Mouse (Mus musculus) heart, embryonic 10.5 days (tissue): ENCODE measurements at regions not wholly inside any gene's neighbourhood (a gene's known extent, or its start where the extent isn't known, plus 50 kb on each side); places are given as distances from the start of the nearest gene placed in this dataset.

Source experiments
- DNase-seq: peaks from one replicate; pipeline ENCODE4 v3.0.0-alpha.2; 2017; ENCODE audit warnings: low spot score
- H3K27ac ChIP-seq: fragments of 300-500 bp; sonication (generic); 2 replicates; pipeline ENCODE4 v1.5.1; 2016; ENCODE audit warnings: mild to moderate bottlenecking
- H3K27me3 ChIP-seq: fragments of 300-500 bp; sonication (generic); 2 replicates; pipeline ENCODE4 v1.6.1; 2016; ENCODE audit warnings: mild to moderate bottlenecking; ENCODE audit not compliant: poor library complexity, insufficient read depth, severe bottlenecking
- H3K36me3 ChIP-seq: fragments of 300-500 bp; sonication (generic); 2 replicates; pipeline ENCODE4 v1.6.1; 2016; ENCODE audit warnings: mild to moderate bottlenecking, moderate library complexity
- H3K4me1 ChIP-seq: fragments of 300-500 bp; sonication (generic); 2 replicates; pipeline ENCODE4 v1.6.1; 2016; ENCODE audit warnings: mild to moderate bottlenecking
- H3K4me3 ChIP-seq: fragments of 300-500 bp; sonication (generic); 2 replicates; pipeline ENCODE4 v1.5.1; 2016; ENCODE audit warnings: mild to moderate bottlenecking, moderate library complexity
- H3K9me3 ChIP-seq: fragments of 300-500 bp; sonication (generic); 2 replicates; pipeline ENCODE4 v1.6.1; 2016; ENCODE audit warnings: mild to moderate bottlenecking, moderate library complexity
- WGBS: fragments of 180-500 bp; shearing (Covaris S2); methylation state at CpG from one replicate; pipeline ENCODE4 v1.1.7; 2016; 5-methylcytosine and 5-hydroxymethylcytosine counted together

- no peak overlapping the region for H3K27ac ChIP-seq
- DNase-seq = no peak
- H3K4me3 ChIP-seq = no peak overlapping the region
Observed at GRCm38 (mm10) chr10:8065746-8066145, 109.7 kb upstream of the Tab2 start.

GRCm38 (mm10) chr10:8064281-8064680 lies 108.3 kb upstream of the Tab2 start:
- no peak overlapping the region for H3K4me3 ChIP-seq
- 84% methylated on average over 2 of the region's 2 CpGs for WGBS
- no peaks in the 10 kb centered on the region for H3K27me3 ChIP-seq
- no peak overlapping the region for H3K27ac ChIP-seq
- no peaks in the 10 kb centered on the region for H3K4me1 ChIP-seq
- DNase-seq = no peak
- H3K9me3 ChIP-seq = no peaks in the 10 kb centered on the region
- H3K36me3 ChIP-seq = no peaks in the 10 kb centered on the region

More at GRCm38 (mm10) chr10:8065746-8066145, 109.7 kb upstream of the Tab2 start:
- no peaks in the 10 kb centered on the region for H3K4me1 ChIP-seq
- no peaks in the 10 kb centered on the region for H3K27me3 ChIP-seq
- H3K9me3 ChIP-seq = no peaks in the 10 kb centered on the region
- no peaks in the 10 kb centered on the region for H3K36me3 ChIP-seq
- WGBS = 80% methylated on average over 8 of the region's 8 CpGs

GRCm38 (mm10) chr10:8063458-8064090 lies 107.5 kb upstream of the Tab2 start:
- Histone ChIP-seq H3K9me3 (no peaks in the 10 kb centered on the region), H3K4me1 (no peaks in the 10 kb centered on the region), H3K4me3 (no peak overlapping the region), H3K27ac (no peak overlapping the region), H3K36me3 (no peaks in the 10 kb centered on the region), H3K27me3 (no peaks in the 10 kb centered on the region)
- no peak for DNase-seq
- WGBS = 77% methylated on average over 5 of the region's 5 CpGs

GRCm38 (mm10) chr10:8060987-8061386 lies 105.0 kb upstream of the Tab2 start:
- Histone ChIP-seq H3K27ac (no peak overlapping the region), H3K36me3 (no peaks in the 10 kb centered on the region)

GRCm38 (mm10) chr10:8059769-8060168 lies 103.7 kb upstream of the Tab2 start:
- Histone ChIP-seq H3K4me1 (no peaks in the 10 kb centered on the region), H3K27me3 (no peaks in the 10 kb centered on the region), H3K4me3 (no peak overlapping the region), H3K36me3 (no peaks in the 10 kb centered on the region), H3K9me3 (no peaks in the 10 kb centered on the region), H3K27ac (no peak overlapping the region)
- 77% methylated on average over 1 of the region's 1 CpGs for WGBS
- no peak for DNase-seq

More at GRCm38 (mm10) chr10:8060987-8061386, 105.0 kb upstream of the Tab2 start:
- DNase-seq = no peak
- no peaks in the 10 kb centered on the region for H3K4me1 ChIP-seq
- H3K4me3 ChIP-seq = no peak overlapping the region
- no peaks in the 10 kb centered on the region for H3K9me3 ChIP-seq
- no peaks in the 10 kb centered on the region for H3K27me3 ChIP-seq

GRCm38 (mm10) chr10:8057855-8058254 lies 101.8 kb upstream of the Tab2 start:
- H3K4me3 ChIP-seq = no peak overlapping the region
- no peaks in the 10 kb centered on the region for H3K27me3 ChIP-seq
- no peaks in the 10 kb centered on the region for H3K4me1 ChIP-seq
- WGBS = 71% methylated on average over 5 of the region's 5 CpGs
- DNase-seq = no peak
- no peaks in the 10 kb centered on the region for H3K36me3 ChIP-seq
- H3K27ac ChIP-seq = no peak overlapping the region
- no peaks in the 10 kb centered on the region for H3K9me3 ChIP-seq

GRCm38 (mm10) chr10:8055293-8055692 lies 99.3 kb upstream of the Tab2 start:
- WGBS = 71% methylated on average over 6 of the region's 6 CpGs
- Histone ChIP-seq H3K36me3 (no peaks in the 10 kb centered on the region), H3K27ac (no peak overlapping the region), H3K9me3 (no peaks in the 10 kb centered on the region), H3K27me3 (no peaks in the 10 kb centered on the region), H3K4me3 (no peak overlapping the region), H3K4me1 (no peaks in the 10 kb centered on the region)
- no peak for DNase-seq

- no peak for DNase-seq
- 83% methylated on average over 3 of the region's 3 CpGs for whole genome bisulfite sequencing
- H3K4me1 ChIP-seq = peaks cover 8% of the 10 kb centered on the region
- no peaks in the 10 kb centered on the region for H3K27me3 ChIP-seq
- H3K36me3 ChIP-seq = no peaks in the 10 kb centered on the region
- H3K4me3 ChIP-seq = no peak overlapping the region
- H3K27ac ChIP-seq = no peak overlapping the region
- no peaks in the 10 kb centered on the region for H3K9me3 ChIP-seq
Observed at GRCm38 (mm10) chr10:8043416-8044163, 87.6 kb upstream of the Tab2 start.

GRCm38 (mm10) chr10:8042306-8042705 lies 86.3 kb upstream of the Tab2 start:
- H3K4me3 ChIP-seq = no peak overlapping the region
- H3K27ac ChIP-seq = no peak overlapping the region
- 90% methylated on average over 6 of the region's 6 CpGs for WGBS
- H3K36me3 ChIP-seq = no peaks in the 10 kb centered on the region
- no peaks in the 10 kb centered on the region for H3K9me3 ChIP-seq
- DNase-seq = no peak
- peaks cover 21% of the 10 kb centered on the region for H3K4me1 ChIP-seq
- no peaks in the 10 kb centered on the region for H3K27me3 ChIP-seq

GRCm38 (mm10) chr10:8041790-8042189 lies 85.8 kb upstream of the Tab2 start:
- Histone ChIP-seq H3K36me3 (no peaks in the 10 kb centered on the region), H3K4me1 (peaks cover 25% of the 10 kb centered on the region), H3K9me3 (no peaks in the 10 kb centered on the region), H3K27me3 (no peaks in the 10 kb centered on the region), H3K4me3 (no peak overlapping the region), H3K27ac (no peak overlapping the region)
- 70% methylated on average over 8 of the region's 8 CpGs for WGBS
- no peak for DNase-seq

- H3K27me3 ChIP-seq = no peaks in the 10 kb centered on the region
- 0 out of 2 replicates have a peak overlapping the region, but pooled peaks have one; percentile 22 for H3K4me3 ChIP-seq
- no peaks in the 10 kb centered on the region for H3K36me3 ChIP-seq
- peaks cover 35% of the 10 kb centered on the region for H3K4me1 ChIP-seq
- H3K27ac ChIP-seq = peak overlapping the region; percentile 75
- DNase-seq = no peak
- WGBS = 28% methylated on average over 5 of the region's 5 CpGs
- no peaks in the 10 kb centered on the region for H3K9me3 ChIP-seq
Observed at GRCm38 (mm10) chr10:8037986-8038631, 82.1 kb upstream of the Tab2 start.

- Histone ChIP-seq H3K4me1 (peaks cover 35% of the 10 kb centered on the region), H3K36me3 (no peaks in the 10 kb centered on the region), H3K27ac (no peak overlapping the region), H3K27me3 (no peaks in the 10 kb centered on the region), H3K9me3 (no peaks in the 10 kb centered on the region), H3K4me3 (no peak overlapping the region)
- 86% methylated on average over 4 of the region's 4 CpGs for WGBS
- DNase-seq = no peak
Observed at GRCm38 (mm10) chr10:8036293-8036692, 80.3 kb upstream of the Tab2 start.

- H3K9me3 ChIP-seq = no peaks in the 10 kb centered on the region
- H3K36me3 ChIP-seq = no peaks in the 10 kb centered on the region
- no peak for DNase-seq
- 70% methylated on average over 1 of the region's 1 CpGs for WGBS
- H3K4me3 ChIP-seq = no peak overlapping the region
- H3K4me1 ChIP-seq = peaks cover 35% of the 10 kb centered on the region
- H3K27me3 ChIP-seq = no peaks in the 10 kb centered on the region
- H3K27ac ChIP-seq = no peak overlapping the region
Observed at GRCm38 (mm10) chr10:8035310-8035709, 79.3 kb upstream of the Tab2 start.
